8 mouse cellular contexts compared by ENCODE assay signal in the genomic region with DNA sequence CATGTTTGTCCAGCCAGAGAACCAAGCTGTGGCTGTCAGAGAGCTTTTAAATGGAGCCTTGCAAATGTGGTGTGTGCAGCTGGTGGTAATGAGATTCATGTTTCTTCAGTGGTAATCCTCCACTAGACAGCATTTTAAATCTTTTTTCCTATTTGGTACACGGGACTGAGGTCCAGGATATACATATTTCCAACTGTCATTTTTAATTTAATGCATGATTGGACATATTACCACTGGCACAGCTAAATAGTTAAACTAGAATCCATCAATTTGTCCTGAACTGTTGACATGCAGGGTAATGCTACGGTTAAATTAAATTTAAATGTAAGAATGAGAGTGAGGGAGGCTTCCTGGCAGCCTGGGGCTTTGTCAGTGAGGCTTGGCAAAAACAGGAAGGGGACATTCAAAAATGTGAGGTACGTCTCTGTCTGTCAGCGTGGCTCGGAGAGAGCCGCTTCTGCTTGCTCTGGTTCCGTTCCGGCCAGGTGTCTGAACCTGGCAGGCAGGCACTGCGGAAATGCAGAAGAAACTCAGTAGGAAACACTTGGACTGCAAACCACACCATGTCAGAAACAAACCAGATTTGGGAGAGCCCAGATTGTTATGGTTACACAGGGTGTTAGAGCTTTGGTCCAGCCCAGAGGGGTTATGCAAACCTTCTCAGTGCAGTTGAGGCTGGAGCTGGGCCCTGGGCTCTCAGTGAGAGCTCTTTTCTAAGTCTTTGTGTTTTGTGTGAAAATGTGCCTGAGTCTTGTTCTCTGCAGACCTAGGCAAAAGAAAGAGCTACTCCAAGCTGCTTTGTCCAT.
A peak's percentile ranks its signal among the peaks of the same experiment; 100 is the strongest.
DNase-seq lines count a peak whose midpoint lies in the region; ATAC-seq lines count a peak whose summit lies in the region.

No protein-coding gene starts in this region.

- DNase-seq in embryonic facial prominence, embryonic 10.5 days (ENCODE audit: low spot score) = no peak
- DNase-seq in cerebellum, adult 9-11 months = peak; percentile 77
- peak; percentile 28 for DNase-seq in splenic B cell, adult 2 months (ENCODE audit: low read depth, low spot score)
- DNase-seq in left cerebral cortex, postnatal 4 days = no peak
- DNase-seq in left cerebral cortex, adult 9 months (ENCODE audit: low spot score in 2 of 2) = no peak
- DNase-seq in left cerebral cortex, adult 11 months (ENCODE audit: low spot score) = no peak

- no peak overlapping the region for H3K27ac ChIP-seq in embryonic facial prominence, embryonic 13.5 days
- no peak overlapping the region for H3K27ac ChIP-seq in embryonic facial prominence, embryonic 10.5 days (replicated peaks)

- ATAC-seq in embryonic facial prominence, embryonic 13.5 days (ENCODE audit: insufficient number of reproducible peaks, insufficient read depth, low FRiP score, low TSS enrichment, low read depth) = no peak
- peak; percentile 75 for ATAC-seq in megakaryocyte, adult 5-6 weeks (ENCODE audit: poor library complexity, severe bottlenecking)

- no peak overlapping the region for H3K4me3 ChIP-seq in embryonic facial prominence, embryonic 13.5 days
- no peak overlapping the region for H3K4me3 ChIP-seq in embryonic facial prominence, embryonic 10.5 days

- H3K9me3 ChIP-seq in embryonic facial prominence, embryonic 13.5 days = no peaks in the 10 kb centered on the region
- no peaks in the 10 kb centered on the region for H3K9me3 ChIP-seq in embryonic facial prominence, embryonic 10.5 days

- H3K27me3 ChIP-seq in embryonic facial prominence, embryonic 13.5 days = peaks cover 20% of the 10 kb centered on the region; the same call in 1 of the 2 replicates
- no peaks in the 10 kb centered on the region for H3K27me3 ChIP-seq in embryonic facial prominence, embryonic 10.5 days (replicated peaks; ENCODE audit: low read depth, poor library complexity, severe bottlenecking)
- no peaks in the 10 kb centered on the region for H3K27me3 ChIP-seq in splenic B cell, adult 2 months (ENCODE audit: control insufficient read depth, insufficient read depth, low read length, poor library complexity, severe bottlenecking)

- no peaks in the 10 kb centered on the region for H3K36me3 ChIP-seq in embryonic facial prominence, embryonic 13.5 days
- H3K36me3 ChIP-seq in embryonic facial prominence, embryonic 10.5 days (replicated peaks) = no peaks in the 10 kb centered on the region
- H3K36me3 ChIP-seq in splenic B cell, adult 2 months (ENCODE audit: control insufficient read depth, insufficient read depth, low read length, poor library complexity, severe bottlenecking) = no peaks in the 10 kb centered on the region

- H3K9ac ChIP-seq in embryonic facial prominence, embryonic 13.5 days = no peak overlapping the region

- intact Hi-C loops in left cerebral cortex, postnatal 4 days (cut with DNase I) = no loop called here

- peaks cover 12% of the 10 kb centered on the region; the same call in 1 of the 2 replicates for H3K4me1 ChIP-seq in embryonic facial prominence, embryonic 13.5 days
- H3K4me1 ChIP-seq in embryonic facial prominence, embryonic 10.5 days = no peaks in the 10 kb centered on the region

- 0 out of 2 replicates have a peak overlapping the region, but pooled peaks have one; percentile 5 for H3K4me2 ChIP-seq in embryonic facial prominence, embryonic 13.5 days

- 20% methylated on average over 9 of the region's 9 CpGs for WGBS in embryonic facial prominence, embryonic 13.5 days
- WGBS in embryonic facial prominence, embryonic 10.5 days = 74% methylated on average over 9 of the region's 9 CpGs

Comparison
In these comparisons a context has a peak if more than half of its experiments do, and no peak if none do; other contexts are left out.
1. DNase-seq: peak in cerebellum, adult 9-11 months (single experiment) and splenic B cell, adult 2 months (single experiment); none in embryonic facial prominence, embryonic 10.5 days (single experiment), left cerebral cortex, postnatal 4 days (single experiment), left cerebral cortex, adult 9 months (0 of 2) and left cerebral cortex, adult 11 months (single experiment).